Mouse (Mus musculus): ENCODE data around the gene Hnrnpll. TPM values are rescaled to one million over a fixed set of nuclear protein-coding genes. Genes with fewer than 3 reads are reported as not detected.
"Not testable (repeated sequence)": the region's sequence is repeated elsewhere in the genome, so short reads cannot be mapped to it uniquely, and the experiment has no call there.

Hnrnpll gene
- polyA plus RNA-seq, 1 experiment from 2014 or later = 51.5 TPM

DNA sequence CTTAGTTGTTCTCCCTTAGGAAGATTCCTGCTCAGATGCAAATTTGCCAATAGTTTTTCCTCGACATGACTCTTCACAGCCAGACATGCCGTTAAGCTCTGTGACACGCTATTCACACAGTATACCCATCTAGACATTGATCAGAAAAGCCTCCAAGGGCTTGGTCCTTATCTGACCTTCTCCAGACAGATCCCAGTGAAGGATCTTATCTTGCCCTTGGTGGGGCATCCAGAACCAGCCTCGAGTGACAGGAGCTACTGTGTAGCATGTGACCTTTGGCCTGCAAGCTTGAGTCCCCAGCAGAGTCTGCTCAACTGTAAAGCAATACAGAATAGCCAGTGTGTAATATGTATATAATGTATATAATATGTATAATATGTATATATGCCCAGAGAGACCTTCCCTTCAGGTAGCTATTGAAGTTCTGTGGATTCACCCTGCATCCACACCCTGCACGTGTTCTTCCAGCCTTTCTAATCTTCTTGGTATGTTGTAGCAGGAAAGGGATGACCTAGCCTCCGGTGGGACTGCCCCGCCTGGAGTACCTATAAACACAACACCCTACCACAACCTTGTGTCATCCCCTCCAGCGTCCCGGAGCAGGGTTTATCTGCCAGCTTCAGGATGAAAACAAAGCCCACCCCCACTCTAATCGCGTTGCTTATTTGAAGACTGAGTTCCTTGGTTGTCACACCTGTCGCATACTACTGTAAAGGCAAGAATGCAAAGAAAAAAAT is 43.7 kb downstream of the Hnrnpll start:
- H3K4me2 ChIP-seq = no peak overlapping the region
- no peak overlapping the region for H3K9ac ChIP-seq (ENCODE audit: low read depth, low read length)
- H3K4me1 ChIP-seq (ENCODE audit: control insufficient read depth, insufficient read depth, low read length) = no peaks in the 10 kb centered on the region
- no peaks in the 10 kb centered on the region for H3K9me3 ChIP-seq (replicated peaks; ENCODE audit: control insufficient read depth, low read length)
- H3K27ac ChIP-seq (ENCODE audit: low read depth, low read length) = no peak overlapping the region
- H3K27me3 ChIP-seq (ENCODE audit: control insufficient read depth, insufficient read depth, low read length) = no peaks in the 10 kb centered on the region
- 40% methylated on average over 12 of the region's 12 CpGs for WGBS (ENCODE audit: insufficient replicate concordance)
- ATAC-seq (replicated peaks; ENCODE audit: insufficient number of reproducible peaks, low FRiP score, low TSS enrichment) = 0 out of 2 replicates have a peak, but pooled peaks have one; percentile 34
- no peaks in the 10 kb centered on the region for H3K36me3 ChIP-seq (ENCODE audit: control insufficient read depth, insufficient read depth, low read length)
- H3K4me3 ChIP-seq (ENCODE audit: low read depth, low read length) = no peak overlapping the region

GRCm38 (mm10) chr17:80017389-80017788 is 44.7 kb downstream of the Hnrnpll start:
- Histone ChIP-seq H3K36me3 (ENCODE audit: control insufficient read depth, insufficient read depth, low read length) (no peaks in the 10 kb centered on the region), H3K9ac (ENCODE audit: low read depth, low read length) (no peak overlapping the region), H3K27me3 (ENCODE audit: control insufficient read depth, insufficient read depth, low read length) (no peaks in the 10 kb centered on the region), H3K27ac (ENCODE audit: low read depth, low read length) (no peak overlapping the region), H3K4me1 (ENCODE audit: control insufficient read depth, insufficient read depth, low read length) (no peaks in the 10 kb centered on the region), H3K4me3 (ENCODE audit: low read depth, low read length) (no peak overlapping the region), H3K9me3 (replicated peaks; ENCODE audit: control insufficient read depth, low read length) (no peaks in the 10 kb centered on the region), H3K4me2 (no peak overlapping the region)
- no peak for ATAC-seq (replicated peaks; ENCODE audit: insufficient number of reproducible peaks, low FRiP score, low TSS enrichment)
- WGBS (ENCODE audit: insufficient replicate concordance) = 50% methylated on average over 12 of the region's 12 CpGs

GRCm38 (mm10) chr17:80016400-80016799 is 45.7 kb downstream of the Hnrnpll start:
- H3K9me3 ChIP-seq (replicated peaks; ENCODE audit: control insufficient read depth, low read length); H3K27ac ChIP-seq (ENCODE audit: low read depth, low read length); H3K4me1 ChIP-seq (ENCODE audit: control insufficient read depth, insufficient read depth, low read length); H3K36me3 ChIP-seq (ENCODE audit: control insufficient read depth, insufficient read depth, low read length); ATAC-seq (replicated peaks; ENCODE audit: insufficient number of reproducible peaks, low FRiP score, low TSS enrichment); H3K27me3 ChIP-seq (ENCODE audit: control insufficient read depth, insufficient read depth, low read length); H3K4me3 ChIP-seq (ENCODE audit: low read depth, low read length); H3K4me2 ChIP-seq; H3K9ac ChIP-seq (ENCODE audit: low read depth, low read length): not testable (repeated sequence)
- WGBS (ENCODE audit: insufficient replicate concordance) = 89% methylated on average over 4 of the region's 4 CpGs

DNA sequence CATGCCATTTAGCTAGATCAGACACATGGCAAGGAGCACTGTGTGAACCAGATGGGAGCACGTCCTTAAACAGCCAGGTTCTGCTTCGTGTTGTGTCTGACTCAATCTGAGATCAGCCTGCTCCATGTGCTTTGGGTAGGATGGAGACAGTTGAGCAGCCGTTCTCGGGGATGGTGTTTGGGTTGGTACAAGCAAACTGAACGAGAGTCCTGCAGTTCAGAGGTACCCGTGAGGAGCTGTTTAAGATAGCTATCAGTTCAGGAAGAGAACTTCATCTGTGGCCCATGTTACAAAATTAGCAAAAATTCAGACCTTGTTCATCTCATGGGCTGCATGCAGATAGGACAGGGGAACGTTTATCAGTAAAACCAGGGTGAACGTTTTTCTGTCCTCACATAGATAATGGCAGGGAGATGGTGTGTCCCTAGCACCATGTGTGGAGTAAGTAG is 47.7 kb downstream of the Hnrnpll start:
- no peak overlapping the region for H3K27ac ChIP-seq (ENCODE audit: low read depth, low read length)
- H3K9ac ChIP-seq (ENCODE audit: low read depth, low read length) = no peak overlapping the region
- ATAC-seq (replicated peaks; ENCODE audit: insufficient number of reproducible peaks, low FRiP score, low TSS enrichment) = no peak
- peaks cover 5% of the 10 kb centered on the region; the same call in 1 of the 2 replicates for H3K4me1 ChIP-seq (ENCODE audit: control insufficient read depth, insufficient read depth, low read length)
- WGBS (ENCODE audit: insufficient replicate concordance) = 67% methylated on average over 8 of the region's 8 CpGs
- no peaks in the 10 kb centered on the region for H3K9me3 ChIP-seq (replicated peaks; ENCODE audit: control insufficient read depth, low read length)
- H3K27me3 ChIP-seq (ENCODE audit: control insufficient read depth, insufficient read depth, low read length) = 0 out of 2 replicates have a peak, but pooled peaks cover 2% of the 10 kb centered on the region
- H3K4me3 ChIP-seq (ENCODE audit: low read depth, low read length) = no peak overlapping the region
- no peaks in the 10 kb centered on the region for H3K36me3 ChIP-seq (ENCODE audit: control insufficient read depth, insufficient read depth, low read length)
- no peak overlapping the region for H3K4me2 ChIP-seq

DNA sequence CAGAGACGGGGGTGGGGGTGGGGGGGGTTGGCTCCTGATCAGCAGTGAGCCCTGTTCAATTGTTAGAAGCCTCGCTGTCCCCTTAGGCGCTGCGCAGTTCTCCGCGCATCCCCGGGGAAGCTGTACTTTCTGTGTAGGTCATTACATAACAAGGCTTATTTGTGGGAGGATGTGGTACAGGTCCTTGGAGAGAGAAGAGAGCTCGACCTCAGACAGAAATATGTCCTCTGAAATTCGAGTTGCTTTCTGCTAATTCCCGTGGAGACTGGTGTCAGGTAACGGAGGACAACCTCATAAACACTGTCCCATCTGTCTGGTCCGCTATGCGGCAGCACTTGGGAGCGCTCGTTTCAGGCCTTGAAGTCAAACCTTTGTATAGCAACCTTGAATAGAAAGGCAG is 52.2 kb downstream of the Hnrnpll start:
- H3K4me3 ChIP-seq (ENCODE audit: low read depth, low read length) = no peak overlapping the region
- no peaks in the 10 kb centered on the region for H3K9me3 ChIP-seq (replicated peaks; ENCODE audit: control insufficient read depth, low read length)
- 38% methylated on average over 15 of the region's 15 CpGs for WGBS (ENCODE audit: insufficient replicate concordance)
- 0 out of 2 replicates have a peak, but pooled peaks cover 2% of the 10 kb centered on the region for H3K27me3 ChIP-seq (ENCODE audit: control insufficient read depth, insufficient read depth, low read length)
- H3K36me3 ChIP-seq (ENCODE audit: control insufficient read depth, insufficient read depth, low read length) = no peaks in the 10 kb centered on the region
- no peak overlapping the region for H3K27ac ChIP-seq (ENCODE audit: low read depth, low read length)
- no peak overlapping the region for H3K4me2 ChIP-seq
- peaks cover 16% of the 10 kb centered on the region for H3K4me1 ChIP-seq (ENCODE audit: control insufficient read depth, insufficient read depth, low read length)
- no peak for ATAC-seq (replicated peaks; ENCODE audit: insufficient number of reproducible peaks, low FRiP score, low TSS enrichment)
- H3K9ac ChIP-seq (ENCODE audit: low read depth, low read length) = no peak overlapping the region

- 20% methylated on average over 5 of the region's 5 CpGs for WGBS (ENCODE audit: insufficient replicate concordance)
- ATAC-seq (replicated peaks; ENCODE audit: insufficient number of reproducible peaks, low FRiP score, low TSS enrichment) = peak; percentile 65
- Histone ChIP-seq H3K9ac (ENCODE audit: low read depth, low read length) (no peak overlapping the region), H3K9me3 (replicated peaks; ENCODE audit: control insufficient read depth, low read length) (no peaks in the 10 kb centered on the region), H3K27me3 (ENCODE audit: control insufficient read depth, insufficient read depth, low read length) (0 out of 2 replicates have a peak, but pooled peaks cover 2% of the 10 kb centered on the region), H3K4me2 (0 out of 2 replicates have a peak overlapping the region, but pooled peaks have one; percentile 5), H3K36me3 (ENCODE audit: control insufficient read depth, insufficient read depth, low read length) (no peaks in the 10 kb centered on the region), H3K27ac (ENCODE audit: low read depth, low read length) (peak overlapping the region; percentile 67), H3K4me3 (ENCODE audit: low read depth, low read length) (no peak overlapping the region), H3K4me1 (ENCODE audit: control insufficient read depth, insufficient read depth, low read length) (peaks cover 21% of the 10 kb centered on the region)
Observed at GRCm38 (mm10) chr17:80008847-80009246, 53.3 kb downstream of the Hnrnpll start.

DNA sequence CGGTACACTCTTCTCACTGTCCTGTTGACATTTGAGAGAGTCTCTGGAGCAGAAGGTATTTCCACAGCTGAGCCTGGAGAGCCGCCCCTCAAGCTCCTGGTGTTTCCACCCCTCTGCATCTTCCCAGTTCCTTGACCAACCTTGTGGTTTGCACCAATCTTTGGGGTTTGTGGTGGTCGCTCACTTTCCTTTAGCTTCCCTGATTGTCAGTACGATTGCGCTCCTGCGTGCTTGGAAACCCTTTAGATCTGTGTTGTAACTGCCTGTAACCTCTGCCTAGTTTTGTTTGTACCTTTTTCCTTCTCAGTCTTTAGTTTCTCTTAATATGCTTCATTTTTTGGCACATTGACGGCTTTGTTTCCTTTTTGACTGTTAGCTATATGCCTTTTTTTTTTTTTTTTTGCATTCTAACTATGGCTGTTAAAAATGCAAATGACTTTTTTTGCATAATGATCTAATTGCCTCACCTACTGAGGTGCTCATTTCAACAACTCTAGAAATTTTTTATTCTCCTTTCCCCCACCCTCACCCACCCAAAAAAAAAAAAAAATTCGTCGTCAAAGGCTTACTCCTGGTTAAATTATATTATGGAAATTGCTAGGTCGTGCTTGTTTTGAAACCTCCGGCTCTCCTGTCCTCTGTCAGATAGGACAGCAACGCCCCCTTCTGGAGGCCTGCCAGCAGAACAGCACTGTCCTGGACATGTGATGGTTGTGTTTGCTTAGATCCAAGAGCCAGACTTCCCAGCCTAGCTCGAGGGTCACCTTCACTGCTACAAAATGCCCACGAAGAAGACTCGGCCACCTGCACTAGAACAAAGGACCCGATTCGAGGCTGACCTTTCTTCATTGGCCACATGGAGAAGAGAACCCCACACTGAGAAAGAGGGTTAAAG is 57.5 kb downstream of the Hnrnpll start:
- 37% methylated on average over 17 of the region's 17 CpGs for WGBS (ENCODE audit: insufficient replicate concordance)
- no peak overlapping the region for H3K9ac ChIP-seq (ENCODE audit: low read depth, low read length)
- no peaks in the 10 kb centered on the region for H3K36me3 ChIP-seq (ENCODE audit: control insufficient read depth, insufficient read depth, low read length)
- H3K4me3 ChIP-seq (ENCODE audit: low read depth, low read length) = no peak overlapping the region
- H3K4me1 ChIP-seq (ENCODE audit: control insufficient read depth, insufficient read depth, low read length) = peaks cover 18% of the 10 kb centered on the region
- H3K27ac ChIP-seq (ENCODE audit: low read depth, low read length) = no peak overlapping the region
- H3K4me2 ChIP-seq = no peak overlapping the region
- H3K27me3 ChIP-seq (ENCODE audit: control insufficient read depth, insufficient read depth, low read length) = no peaks in the 10 kb centered on the region
- ATAC-seq (replicated peaks; ENCODE audit: insufficient number of reproducible peaks, low FRiP score, low TSS enrichment) = no peak
- no peaks in the 10 kb centered on the region for H3K9me3 ChIP-seq (replicated peaks; ENCODE audit: control insufficient read depth, low read length)

- ATAC-seq (replicated peaks; ENCODE audit: insufficient number of reproducible peaks, low FRiP score, low TSS enrichment) = not testable (repeated sequence)
Observed at GRCm38 (mm10) chr17:80003851-80004250, 58.3 kb downstream of the Hnrnpll start.

More at GRCm38 (mm10) chr17:80003851-80004250, 58.3 kb downstream of the Hnrnpll start:
- H3K9me3 ChIP-seq (replicated peaks; ENCODE audit: control insufficient read depth, low read length); H3K27ac ChIP-seq (ENCODE audit: low read depth, low read length); H3K27me3 ChIP-seq (ENCODE audit: control insufficient read depth, insufficient read depth, low read length); H3K36me3 ChIP-seq (ENCODE audit: control insufficient read depth, insufficient read depth, low read length); H3K9ac ChIP-seq (ENCODE audit: low read depth, low read length); H3K4me2 ChIP-seq; H3K4me3 ChIP-seq (ENCODE audit: low read depth, low read length): not testable (repeated sequence)
- H3K4me1 ChIP-seq (ENCODE audit: control insufficient read depth, insufficient read depth, low read length) = peaks cover 16% of the 10 kb centered on the region
- 85% methylated on average over 3 of the region's 3 CpGs for WGBS (ENCODE audit: insufficient replicate concordance)
